Mouse (Mus musculus) c-Kit-positive CD71-positive TER-119-negative erythroid progenitor cells, embryonic 14.5 days (primary cell): ENCODE data around the gene Fam129c.
A peak's percentile ranks its signal among the peaks of the same experiment; 100 is the strongest.

Experiments
- DNase-seq: peaks from one replicate; pipeline ENCODE4 v3.0.0-alpha.2; 2013; ENCODE audit warnings: low read depth

Gene Fam129c

GRCm38 (mm10) chr8:71574426-71574825, 23.0 kb upstream of the Fam129c start:
- DNase-seq, result no peak

GRCm38 (mm10) chr8:71575020-71575419, 22.4 kb upstream of the Fam129c start:
- no peak for DNase-seq

- no peak for DNase-seq
These were observed 19.5 kb upstream of the Fam129c start for GRCm38 (mm10) chr8:71577856-71578387.

- no peak for DNase-seq
These were observed 18.4 kb upstream of the Fam129c start for GRCm38 (mm10) chr8:71579009-71579408.

DNA sequence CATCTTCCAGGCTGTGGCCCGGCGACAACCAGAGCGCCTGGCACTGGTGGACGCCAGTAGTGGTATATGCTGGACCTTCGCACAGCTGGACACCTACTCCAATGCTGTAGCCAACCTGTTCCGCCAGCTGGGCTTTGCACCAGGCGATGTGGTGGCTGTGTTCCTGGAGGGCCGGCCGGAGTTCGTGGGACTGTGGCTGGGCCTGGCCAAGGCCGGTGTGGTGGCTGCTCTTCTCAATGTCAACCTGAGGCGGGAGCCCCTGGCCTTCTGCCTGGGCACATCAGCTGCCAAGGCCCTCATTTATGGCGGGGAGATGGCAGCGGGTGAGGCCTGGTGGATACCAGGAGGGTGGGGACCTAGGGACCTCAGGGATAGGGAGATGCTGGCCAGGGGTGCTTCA, 18.0 kb upstream of the Fam129c start:
- no peak for DNase-seq

GRCm38 (mm10) chr8:71580201-71580600, 17.2 kb upstream of the Fam129c start:
- DNase-seq, result no peak

DNA sequence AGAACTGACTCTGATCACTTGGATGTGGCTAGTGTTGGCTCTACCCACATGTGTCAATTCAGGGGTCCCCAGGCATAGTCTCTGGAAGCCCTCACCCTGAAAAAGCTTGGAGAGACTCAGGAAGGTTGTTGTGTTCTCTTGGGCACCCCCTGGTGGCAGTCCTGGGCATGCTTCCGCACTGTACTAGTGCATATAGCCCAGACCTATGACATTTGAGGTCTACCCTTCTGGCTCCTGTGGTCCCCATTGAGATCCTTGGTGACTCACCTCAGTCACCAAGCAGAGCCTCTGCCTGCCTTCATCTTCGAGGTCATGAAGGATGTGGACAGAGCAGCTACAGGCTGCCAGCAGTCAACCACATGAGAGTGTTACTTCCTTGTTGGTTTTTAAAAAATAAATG, 10.6 kb upstream of the Fam129c start:
- DNase-seq, result no peak

- DNase-seq, result no peak
These were observed 8.7 kb upstream of the Fam129c start for GRCm38 (mm10) chr8:71588762-71589161.

DNA sequence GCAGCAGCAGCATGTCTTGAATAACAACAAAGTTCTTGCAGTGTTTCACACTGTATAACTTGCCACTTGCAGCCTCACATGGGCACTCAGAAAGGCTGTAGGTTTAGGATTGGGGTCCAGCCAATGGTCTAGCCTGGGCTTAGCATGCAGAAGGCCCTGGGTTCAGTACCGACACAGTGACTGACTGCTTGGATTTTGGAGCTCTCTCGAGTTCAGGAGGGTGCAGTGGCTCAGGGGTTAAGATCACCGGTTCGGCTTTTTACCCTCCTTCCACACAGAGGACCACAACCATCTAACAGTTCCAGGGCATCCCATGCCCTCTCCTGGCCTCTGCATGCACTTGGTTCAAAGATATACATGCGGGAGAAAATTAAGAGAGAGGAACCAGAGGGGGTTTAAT, 6.4 kb upstream of the Fam129c start:
- no peak for DNase-seq

DNA sequence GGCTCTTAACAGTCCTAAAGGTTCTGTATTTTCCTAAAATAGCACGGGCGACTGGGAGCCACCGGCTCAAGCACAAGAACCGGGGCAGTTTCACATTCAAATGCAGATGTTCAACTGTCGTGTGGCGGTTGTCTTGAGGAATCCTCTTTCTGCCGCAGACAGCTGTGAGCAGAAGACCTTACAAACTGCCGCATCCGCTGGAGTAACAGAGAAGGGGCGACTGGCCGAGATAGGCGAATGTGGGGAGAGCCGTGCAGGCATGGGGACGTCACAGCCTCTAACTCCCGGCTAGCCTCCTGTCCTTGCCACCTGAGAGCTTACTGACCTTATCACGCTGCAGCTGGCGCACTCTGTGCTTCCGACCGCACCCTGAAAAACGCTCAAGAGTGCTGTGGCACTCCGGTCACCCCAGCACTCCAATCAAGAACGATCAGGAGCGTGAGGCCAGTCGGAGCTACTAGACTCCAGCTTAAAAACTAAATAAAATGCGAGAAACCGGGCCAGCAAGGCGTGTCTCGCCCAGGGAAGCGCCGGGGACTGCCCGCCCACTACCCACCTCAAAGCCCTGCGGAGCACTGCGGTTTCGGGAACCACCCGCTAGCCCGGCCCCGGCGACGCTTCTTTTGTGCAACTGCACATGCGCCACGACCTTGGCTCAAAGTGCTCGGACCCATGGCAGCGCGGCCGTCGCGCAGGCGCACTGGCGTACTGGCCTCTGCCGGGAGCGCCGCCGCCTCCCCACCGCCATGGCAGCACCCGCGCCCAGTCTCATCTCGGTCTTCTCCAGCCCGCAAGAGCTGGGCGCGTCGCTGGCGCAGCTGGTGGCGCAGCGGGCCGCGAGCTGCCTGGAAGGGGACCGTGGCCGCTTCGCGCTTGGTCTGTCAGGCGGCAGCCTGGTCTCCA, 5.7 kb upstream of the Fam129c start, which contains the start of gene Pgls:
Pgls (plus strand) TSS at position 706 of the 903 bp plus-strand sequence.
- peak; percentile 88 for DNase-seq

DNA sequence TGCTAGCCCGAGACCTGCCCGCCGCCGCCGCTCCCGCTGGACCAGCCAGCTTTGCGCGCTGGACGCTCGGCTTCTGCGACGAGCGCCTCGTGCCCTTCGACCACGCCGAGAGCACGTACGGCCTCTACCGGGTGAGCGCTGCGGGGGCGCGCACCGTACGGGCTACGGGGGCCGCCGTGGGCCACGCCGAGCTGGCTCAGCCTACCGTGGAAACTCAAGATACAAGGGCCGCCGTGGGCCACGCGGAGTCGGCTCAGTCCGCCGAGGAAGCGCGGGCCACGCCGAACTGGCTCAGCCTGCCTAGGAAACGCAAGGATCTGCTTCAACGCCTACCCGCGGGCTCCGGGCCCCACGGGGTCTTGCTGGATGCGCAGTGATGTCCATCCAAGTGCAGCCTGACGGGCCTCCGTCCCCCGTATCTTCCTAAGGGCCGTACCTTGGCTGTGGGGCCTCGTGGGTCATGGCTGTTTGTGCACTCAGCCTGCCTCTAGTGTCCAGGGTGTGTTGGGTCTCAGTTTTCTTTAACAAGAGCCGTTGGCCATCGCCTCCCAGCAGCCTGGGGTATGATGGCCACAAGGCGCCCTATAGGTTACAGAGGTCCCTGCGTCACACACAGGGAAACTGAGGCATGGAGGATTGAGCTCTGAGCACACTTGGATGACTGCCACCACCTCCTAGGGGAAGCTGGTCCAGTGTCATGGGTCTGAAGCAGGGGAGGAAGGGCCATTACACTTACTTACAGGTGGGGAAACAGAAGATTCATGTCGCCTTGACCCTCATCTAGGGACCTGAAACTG, 4.9 kb upstream of the Fam129c start:
- DNase-seq, result no peak

GRCm38 (mm10) chr8:71593556-71594323, 3.7 kb upstream of the Fam129c start:
- no peak for DNase-seq

- no peak for DNase-seq
These were observed 3.1 kb upstream of the Fam129c start for GRCm38 (mm10) chr8:71594324-71594722.

DNA sequence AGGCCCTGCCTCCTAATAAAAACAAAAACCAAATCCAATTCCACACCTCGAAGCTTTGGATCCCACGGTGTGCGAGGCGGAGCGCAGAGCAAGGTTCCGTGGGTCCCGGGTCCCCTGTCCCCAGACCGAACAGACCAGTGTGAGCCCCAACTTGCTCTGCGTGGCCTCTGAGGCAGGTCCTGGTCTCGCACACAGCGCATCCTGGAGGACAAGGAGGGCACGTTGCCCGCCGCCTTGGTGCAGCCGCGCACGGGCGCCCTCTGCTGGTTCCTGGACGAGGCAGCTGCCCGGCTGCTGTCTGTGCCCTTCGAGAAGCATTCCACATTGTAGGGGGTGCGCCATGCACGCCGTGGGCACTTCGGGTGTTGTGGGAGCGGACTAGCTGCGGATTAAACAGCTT, 1.6 kb upstream of the Fam129c start:
- peak; percentile 69 for DNase-seq

GRCm38 (mm10) chr8:71596384-71596783, 1.1 kb upstream of the Fam129c start:
- DNase-seq, result no peak

DNA sequence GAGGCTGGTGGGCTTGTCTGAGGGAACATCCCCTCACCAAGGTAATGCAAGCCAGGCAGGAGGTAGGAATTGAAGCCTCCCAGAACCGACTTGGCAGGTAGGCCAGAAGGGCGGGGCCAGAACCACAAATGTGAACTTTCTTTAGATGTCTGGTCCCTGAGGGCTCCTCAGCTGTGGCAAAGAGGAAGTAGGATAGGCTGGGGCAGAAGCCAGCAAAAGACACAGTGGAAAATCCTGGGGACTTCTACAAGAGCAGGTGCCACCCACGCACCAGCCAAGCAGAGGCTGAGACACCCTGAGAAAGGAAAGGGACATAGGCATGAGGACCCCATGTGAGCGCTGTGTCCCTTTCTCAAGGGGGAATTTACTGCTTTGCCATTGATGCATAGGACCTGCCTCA, 650 bp upstream of the Fam129c start:
- DNase-seq, result no peak

GRCm38 (mm10) chr8:71598375-71598774, 927 bp downstream of the Fam129c start:
- DNase-seq, result no peak

- DNase-seq, result no peak
These were observed 1.4 kb downstream of the Fam129c start for GRCm38 (mm10) chr8:71598841-71599240.

GRCm38 (mm10) chr8:71601939-71602665, 4.7 kb downstream of the Fam129c start:
- no peak for DNase-seq

DNA sequence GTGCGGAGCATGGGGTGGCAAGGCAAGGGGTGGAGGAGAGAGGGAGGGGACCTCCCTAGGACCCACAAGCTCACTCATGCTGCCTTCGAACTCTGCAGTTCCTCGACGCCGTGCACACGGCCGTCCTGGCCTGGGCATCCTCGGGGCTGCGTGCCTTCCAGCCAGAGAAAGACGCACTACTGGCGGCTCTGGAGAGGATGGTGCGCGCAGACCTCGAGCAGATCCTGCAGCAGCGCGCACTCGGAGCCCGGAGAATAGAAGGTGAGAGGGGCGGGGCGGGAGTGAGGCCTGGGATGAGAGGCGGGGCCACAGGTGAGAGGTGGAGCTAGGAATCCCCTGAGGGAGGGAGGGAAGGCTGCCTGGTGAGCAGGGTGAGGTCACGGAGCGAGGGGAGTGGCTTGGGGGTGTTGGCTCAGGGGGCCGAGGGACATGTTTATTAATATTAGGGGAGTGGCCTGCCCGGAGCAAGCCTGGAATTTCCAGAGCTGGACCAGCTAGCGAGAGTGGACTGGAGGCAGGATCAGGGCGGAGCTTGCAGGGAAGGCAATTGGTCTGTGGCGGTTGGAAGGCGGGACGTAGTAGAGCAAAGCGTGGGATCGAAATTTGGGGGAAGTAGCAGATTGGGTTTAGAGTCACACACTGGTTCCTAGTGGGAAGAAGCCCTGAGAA, 5.4 kb downstream of the Fam129c start:
- no peak for DNase-seq

DNA sequence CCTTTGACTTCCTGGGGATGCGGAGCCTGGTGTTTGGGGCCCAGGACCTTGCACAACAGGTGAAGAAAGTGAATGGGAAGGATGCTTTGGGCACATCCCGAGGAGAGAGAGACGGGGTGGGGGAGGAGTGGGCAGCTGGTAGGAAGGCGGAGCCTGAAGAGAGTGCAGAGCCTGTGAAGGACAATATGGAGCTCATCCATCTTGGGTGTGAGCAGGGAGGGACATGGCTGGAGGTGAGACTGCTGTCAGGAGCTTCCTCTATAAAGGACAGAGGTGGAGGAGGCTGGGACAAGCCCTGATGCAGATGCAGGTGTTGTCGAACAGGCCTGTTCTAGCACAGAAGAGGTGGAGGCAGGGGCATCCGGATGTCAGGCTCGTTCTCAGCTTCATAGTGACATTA, 6.6 kb downstream of the Fam129c start:
- no peak for DNase-seq
